Mouse (Mus musculus): ENCODE measurements around the gene Cbwd1. TPM values are rescaled to one million over a fixed set of nuclear protein-coding genes. Genes with fewer than 3 reads are reported as not detected.

Gene Cbwd1
- 1.3 and 1.7 TPM in 2 replicates for total RNA-seq (2023)

DNA sequence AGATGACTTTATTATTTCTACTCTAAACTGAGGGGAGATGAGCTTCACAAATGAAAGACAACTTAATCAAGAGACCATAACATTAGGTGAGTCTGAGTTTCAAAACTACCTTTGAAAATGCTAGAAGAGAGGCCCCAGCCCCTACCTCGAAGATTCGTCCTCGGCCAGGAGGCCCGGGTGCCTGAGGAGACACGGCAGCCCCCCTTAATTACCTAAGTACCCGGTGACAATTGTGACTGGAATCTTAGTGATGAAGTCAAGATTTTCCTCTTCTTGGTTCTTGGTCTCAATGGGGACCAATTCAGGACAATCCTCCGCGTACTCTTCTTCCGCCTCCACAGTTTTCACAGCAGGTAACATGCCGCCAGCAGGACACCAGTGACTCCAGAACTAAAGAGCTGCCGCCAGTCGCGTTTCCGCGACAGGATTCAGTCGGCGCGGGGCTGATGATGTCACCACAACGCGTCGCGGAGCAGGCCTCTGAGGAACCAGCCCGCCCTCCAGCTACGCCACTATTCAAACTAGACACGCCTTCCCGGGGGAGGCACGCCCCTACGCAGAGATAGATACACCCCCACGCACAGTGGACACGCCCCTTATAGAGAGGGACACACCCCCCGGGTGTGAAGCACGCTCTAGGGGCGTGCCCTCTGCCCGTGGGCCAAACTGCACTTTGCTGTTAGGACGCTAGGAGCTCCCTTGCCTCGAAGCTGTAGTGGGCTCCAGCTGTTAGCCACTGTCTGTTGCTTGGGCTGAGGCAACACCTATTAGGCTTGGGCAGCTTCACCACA is at the start of gene Cbwd1:
Cbwd1 (minus strand) TSS at position 439 of the 791 bp plus-strand sequence.

DNA sequence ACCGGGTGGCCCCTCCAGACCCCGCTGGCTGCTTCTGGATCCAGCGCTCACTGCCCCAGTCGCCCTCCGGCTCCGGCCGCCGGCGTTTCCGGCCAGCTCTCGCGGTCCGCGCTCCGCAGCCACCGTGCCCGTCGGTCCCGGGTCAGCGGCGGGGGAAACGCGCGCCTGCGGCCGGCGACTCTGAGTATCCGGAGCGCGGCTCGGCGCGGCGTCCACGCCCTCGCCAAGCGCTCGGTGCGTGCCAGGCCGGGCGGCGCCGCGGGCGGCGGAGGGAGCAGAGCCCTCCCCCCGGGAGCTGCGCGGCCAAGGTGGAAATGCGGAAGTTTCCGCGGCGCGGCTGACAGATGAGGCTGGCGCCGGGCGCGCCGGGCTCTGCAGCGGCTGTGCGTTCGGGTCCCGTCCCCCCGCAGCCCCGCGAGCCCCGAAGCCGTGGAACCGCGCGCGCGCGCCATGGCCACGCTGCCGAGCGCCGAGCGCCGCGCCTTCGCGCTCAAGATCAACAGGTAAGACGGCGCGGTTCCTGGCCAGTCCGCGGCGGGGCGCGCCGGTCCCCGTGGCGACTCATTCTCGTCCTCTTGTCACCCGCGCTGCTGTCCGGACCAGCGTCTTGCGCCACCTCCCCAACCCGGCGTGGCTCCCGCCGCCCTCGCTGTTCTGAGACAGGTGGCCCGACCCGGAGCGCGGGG is 37.9 kb upstream of the Cbwd1 start, which contains the start of gene Dock8:
Dock8 (plus strand) TSS at position 334 of the 686 bp plus-strand sequence.

DNA sequence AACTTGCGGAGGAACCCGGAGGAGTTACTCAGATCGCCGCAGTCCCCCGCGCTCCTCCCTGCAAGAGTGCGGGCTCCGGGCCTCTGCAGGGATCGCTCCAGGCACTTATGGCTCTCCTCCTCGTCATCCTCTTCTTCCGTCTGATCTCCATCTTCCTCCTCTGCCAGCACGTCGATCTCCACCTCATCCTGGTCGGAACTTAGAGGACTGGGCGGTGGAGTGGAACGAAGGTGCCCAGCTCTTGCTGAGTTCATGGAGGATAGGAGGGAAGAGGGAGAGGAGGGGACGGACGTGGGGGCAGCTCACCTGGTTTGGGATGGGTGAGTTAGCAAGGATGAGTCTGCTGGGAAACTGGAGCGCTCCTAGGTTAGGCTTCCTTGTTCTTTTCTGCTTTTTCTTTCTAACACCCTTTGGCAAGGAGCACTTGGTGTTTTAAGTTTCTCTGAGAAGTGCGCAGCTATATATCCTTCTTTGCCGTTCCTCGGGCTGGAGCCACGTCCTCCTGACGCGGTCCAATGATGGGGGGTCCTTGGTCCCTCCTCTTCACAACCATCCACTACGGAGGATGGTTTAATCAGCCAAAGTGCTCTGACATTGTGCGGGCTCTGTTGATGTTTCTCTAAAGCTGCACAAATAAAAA is 60.7 kb downstream of the Cbwd1 start, which contains the start of gene Foxd4:
Foxd4 (minus strand) TSS at position 617 of the 640 bp plus-strand sequence.

DNA sequence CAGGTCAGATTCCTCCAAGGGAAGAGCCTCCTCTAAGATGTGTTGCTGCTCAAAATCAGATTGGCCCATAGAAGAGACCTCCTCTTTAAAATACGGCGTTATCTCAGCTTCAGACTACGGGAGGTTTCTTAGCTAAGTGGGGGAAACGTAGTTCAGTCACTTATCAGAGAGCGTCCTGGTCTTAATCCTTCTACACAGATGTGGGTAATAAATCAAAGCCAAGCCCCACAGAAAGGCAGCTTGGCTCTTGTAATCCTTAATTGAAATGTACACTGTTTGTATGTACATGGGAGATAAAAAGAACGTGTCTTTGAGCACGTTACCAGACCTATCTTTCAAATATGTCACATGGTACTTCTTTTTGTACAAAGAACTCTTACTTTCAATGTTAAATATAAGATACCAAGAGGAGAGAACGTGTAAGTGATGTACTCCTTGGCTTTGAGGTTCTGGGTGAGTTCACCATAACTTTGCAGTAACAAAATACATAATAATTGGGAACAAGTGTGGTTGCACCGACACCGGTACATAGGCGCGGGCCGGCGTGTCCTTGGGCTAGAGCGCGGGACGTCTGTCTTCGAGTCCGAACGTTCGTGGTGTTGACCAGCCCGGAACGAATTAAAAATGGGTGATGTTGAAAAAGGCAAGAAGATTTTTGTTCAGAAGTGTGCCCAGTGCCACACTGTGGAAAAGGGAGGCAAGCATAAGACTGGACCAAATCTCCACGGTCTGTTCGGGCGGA is 86.1 kb downstream of the Cbwd1 start, which contains the start of gene Gm10053:
Gm10053 (plus strand) TSS at position 558 of the 742 bp plus-strand sequence.

Other genes with a start within 250 kb of the Cbwd1 start
- gene Pgm5, start 99.8 kb downstream of the Cbwd1 start, total RNA-seq (2023), result not detected in 2 replicates
- gene Gm10053, start 85.9 kb downstream of the Cbwd1 start, total RNA-seq (2023), result 35.1 and 49.7 TPM in 2 replicates
- gene Foxd4, start 60.4 kb downstream of the Cbwd1 start, total RNA-seq (2023), result 4.5 TPM in 2 replicates
- gene Dock8, start 37.9 kb upstream of the Cbwd1 start, total RNA-seq (2023), result 338 and 448 TPM in 2 replicates